Mouse (Mus musculus) right cerebral cortex, postnatal 36 days (tissue): Measurements from ENCODE around the gene Aagab.

Experiments
- DNase-seq, 2 experiments: peaks; one replicate each; pipeline ENCODE4 v3.0.0; 2022; ENCODE audit warnings: low spot score in 2 of 2, mixed read lengths in 1 of 2

Gene Aagab

DNA sequence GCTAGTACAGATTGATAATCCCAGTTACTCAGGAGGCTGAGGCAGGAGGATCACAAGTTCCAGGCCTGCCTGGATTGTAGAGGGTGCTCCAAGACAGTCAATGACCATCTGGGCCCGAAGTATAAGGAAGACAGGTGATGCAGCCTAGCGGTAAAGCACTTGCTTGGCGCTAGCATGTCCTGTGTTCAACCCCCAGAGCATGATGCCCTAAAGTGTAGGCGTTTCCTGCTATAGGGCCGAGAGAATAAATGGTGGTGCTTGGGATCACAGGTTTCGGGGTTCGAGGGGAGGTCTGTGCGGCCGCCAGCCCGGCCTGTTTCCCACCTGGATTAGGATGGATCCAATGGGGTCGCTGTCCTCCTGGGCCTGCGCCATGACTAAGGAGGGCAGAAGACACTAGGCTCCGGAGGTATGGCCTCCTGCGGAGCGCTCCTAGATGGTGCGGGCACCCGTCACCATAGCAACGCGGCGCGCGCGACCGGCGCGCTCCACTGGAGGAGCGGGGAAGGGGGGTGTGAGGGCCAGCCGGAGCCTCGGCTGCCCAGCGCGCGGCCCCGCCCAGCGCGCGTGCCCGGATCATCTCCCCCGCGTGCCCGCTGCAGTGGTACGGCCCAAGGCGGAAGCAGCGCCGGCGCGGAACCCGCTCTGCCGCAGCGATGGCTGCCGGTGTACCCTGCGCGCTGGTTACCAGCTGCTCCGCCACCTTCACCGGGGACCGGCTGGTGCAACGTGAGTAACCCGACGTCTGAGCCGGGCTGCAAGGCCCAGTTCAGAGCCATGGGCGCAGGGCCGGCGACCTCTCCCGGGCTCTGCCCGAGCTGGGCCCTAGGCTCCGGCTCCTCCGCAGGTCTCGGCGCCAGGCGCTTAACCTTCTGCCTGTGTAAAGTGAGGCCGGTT lies at the start of gene Aagab, which contains the start of gene Iqch:
Gene Aagab (plus strand): TSS at position 618 of the 897 bp plus-strand sequence.
Gene Iqch (minus strand): TSS at position 451 of the 897 bp plus-strand sequence.
- peak; percentile 93 to 94 for DNase-seq

DNA sequence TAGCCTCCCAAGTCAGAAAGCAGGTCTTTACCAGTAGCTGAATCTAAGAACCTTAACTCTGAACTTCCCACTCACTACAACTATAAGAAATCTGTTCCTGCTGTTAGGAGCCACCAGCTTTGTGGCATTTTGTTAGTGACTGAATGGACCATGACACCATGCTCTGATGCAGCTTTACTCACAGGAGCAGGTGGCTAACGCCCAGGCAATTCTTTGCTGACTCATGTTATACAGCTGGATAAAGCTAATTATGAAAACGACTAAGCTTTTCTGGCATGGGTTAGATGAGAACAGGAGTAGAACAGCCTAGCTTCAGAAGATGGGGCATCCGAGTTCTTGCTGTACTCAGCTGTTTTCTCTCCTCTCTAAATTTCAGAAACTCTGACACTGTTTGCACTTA lies 48.8 kb upstream of the Aagab start:
- DNase-seq = peak; percentile 4 to 11

DNA sequence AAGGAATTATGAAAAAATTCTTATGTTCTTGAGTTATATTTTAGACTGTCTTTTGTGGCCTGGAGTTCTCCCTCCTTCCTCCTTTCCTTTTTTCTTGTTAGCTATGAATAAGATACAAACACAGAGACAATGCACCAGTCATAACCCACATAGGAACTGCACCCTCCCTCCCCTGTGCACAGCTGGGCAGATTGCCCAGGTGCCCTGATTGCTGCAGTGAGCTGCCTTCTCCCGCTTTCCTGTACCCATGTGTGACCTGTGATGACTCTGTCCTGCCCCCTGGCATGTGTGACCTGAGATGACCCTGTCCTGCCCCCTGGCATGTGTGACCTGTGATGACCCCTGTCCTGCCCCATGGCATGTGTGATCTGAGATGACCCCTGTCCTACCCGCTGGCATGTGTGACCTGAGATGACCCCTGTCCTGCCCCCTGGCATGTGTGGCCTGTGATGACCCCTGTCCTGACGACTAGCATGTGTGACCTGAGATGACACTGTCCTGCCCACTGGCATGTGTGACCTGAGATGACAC lies 46.9 kb upstream of the Aagab start:
- no peak for DNase-seq

DNA sequence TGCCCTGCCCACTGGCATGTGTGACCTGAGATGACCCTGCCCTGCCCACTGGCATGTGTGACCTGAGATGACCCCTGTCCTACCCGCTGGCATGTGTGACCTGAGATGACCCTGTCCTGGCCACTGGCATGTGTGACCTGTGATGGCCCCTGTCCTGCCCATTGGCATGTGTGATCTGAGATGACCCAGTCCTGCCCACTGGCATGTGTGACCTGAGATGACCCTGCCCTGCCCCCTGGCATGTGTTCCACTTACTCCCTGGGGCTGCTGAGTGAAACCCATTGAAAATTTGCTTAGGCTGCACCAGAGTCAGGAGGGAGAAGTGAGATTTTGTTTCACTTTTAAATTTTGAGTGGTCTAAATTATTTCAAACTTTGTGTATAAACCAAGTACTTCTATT lies 46.1 kb upstream of the Aagab start:
- no peak for DNase-seq

DNA sequence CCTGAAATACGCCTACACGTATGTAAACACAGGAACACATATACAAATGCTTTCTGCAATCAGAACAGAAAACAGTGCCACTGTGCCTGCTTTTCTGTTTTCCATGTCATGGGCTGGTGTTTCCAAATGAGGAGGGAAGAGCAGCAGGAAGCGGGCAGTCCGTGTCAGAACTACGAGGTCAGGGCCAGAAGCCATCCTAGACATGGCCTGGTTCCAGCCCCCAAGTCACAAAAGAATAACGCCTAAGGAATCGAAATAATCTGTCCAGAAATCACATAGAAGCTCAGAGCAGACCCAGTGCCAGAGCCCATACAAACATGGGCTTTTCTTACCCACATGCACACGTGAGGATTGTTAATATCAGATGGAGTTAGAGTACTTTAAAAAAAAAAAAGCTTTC lies 45.5 kb upstream of the Aagab start:
- DNase-seq = no peak

DNA sequence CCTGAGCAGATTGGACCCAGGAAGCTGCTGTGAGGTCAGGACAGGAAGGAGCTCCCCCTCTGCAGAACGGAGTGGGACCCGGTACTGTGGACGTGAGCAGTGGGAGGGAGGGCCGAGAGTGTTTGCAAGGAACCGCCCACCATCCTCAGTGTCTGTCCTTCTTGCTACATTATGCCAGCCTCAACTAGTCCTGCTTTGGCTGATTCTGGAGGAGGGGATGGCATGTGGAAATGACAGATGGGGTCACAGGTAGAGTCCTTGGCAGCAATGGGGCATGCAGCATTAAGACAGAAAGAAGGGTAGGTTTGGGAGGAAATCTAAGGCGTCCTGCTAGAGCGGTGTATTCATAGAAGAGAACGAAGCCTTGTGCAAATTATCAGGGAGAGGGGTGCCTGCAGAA lies 40.5 kb upstream of the Aagab start:
- DNase-seq = no peak

DNA sequence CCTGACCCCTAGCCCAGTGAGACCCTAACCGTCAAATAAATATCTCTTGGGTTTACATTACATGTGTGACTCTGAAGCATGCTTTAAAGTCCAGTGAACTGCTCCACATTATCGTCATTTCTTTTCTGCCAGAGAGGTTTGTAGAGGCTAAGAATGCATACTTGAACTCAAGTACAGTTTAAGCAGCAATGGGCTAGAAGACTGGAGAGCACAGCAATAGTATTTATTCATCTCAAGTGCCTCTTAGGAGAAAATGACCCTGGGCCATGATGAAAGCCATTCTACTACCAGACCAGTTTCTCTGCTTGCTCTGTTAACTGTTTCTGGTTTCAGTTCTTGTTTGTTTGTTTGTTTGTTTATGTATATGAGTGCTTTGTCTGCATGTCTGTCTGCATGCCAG lies 39.0 kb upstream of the Aagab start:
- no peak for DNase-seq

DNA sequence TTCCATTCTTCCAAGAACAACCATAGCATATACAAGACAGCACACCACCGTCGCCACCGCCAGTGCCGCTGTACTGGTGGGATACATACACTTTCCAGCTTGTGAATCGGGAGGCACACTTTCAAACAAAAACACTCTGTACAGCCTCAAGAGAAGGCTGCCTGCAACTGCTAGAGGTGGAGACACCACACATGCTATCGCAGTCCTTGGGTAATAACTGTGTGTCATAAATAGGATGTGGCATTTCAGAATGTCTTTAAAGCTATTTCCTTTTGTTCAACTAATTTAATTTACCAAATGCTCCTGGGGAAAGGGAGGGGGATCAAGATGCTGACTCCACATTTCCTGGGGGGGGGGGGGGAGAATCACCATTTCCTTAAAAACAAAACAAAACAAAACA lies 34.1 kb upstream of the Aagab start:
- DNase-seq = no peak

DNA sequence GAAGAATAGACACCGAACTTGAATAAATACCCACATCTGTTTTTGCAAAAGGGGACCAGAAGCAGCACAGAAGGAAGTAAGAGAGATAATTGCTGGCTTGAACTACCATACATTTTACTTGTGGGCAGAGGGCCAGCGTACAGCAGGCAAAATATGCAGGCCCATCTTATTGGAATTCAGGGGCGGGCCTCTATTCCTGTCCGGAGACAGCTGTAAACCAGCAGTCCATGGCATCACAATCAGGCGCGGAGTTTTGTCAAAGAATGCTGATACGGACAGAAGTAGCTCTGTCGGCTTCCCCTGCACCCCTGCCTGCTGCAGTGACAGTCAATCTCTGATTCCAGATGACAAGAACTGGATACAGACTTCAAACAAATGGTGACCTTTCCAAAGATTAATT lies 33.7 kb upstream of the Aagab start:
- DNase-seq = no peak

DNA sequence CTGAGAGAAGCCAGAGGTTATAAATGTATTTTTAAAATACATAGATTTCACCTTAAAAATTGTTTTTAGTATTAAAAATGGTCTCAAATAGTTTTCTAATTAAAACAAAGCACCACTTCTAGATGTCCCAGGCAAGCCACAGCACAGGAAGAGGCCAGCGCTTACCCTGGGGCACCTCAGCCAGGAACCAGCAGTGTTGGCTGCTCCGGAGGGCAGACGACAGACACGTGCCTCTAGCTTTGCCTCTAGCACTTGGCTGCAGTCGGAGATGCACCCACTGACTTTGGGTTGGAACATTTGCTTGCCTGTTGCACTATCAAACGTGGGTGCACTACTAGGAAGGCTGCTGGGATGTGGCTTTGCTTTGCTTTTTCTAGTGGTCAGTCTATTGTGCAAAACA lies 30.6 kb upstream of the Aagab start:
- no peak for DNase-seq

DNA sequence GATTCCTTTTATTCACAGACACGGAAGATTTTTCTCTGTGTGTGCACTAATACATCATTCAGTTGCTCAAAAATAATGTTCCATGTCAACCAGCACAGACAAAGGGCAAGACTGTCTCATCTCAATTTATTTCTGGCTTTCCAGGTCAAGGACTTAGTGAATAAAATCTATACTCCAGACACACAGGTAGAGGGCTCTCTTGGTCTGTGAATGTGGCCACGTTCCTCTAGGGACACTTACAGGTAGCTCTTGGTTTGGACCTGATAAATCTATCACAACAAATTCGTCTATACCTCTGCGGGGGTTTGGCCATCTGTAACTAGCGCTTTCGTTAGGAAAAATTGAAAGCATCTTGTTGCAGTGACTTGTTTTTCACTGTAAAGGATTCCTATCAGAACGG lies 29.6 kb upstream of the Aagab start:
- no peak for DNase-seq

DNA sequence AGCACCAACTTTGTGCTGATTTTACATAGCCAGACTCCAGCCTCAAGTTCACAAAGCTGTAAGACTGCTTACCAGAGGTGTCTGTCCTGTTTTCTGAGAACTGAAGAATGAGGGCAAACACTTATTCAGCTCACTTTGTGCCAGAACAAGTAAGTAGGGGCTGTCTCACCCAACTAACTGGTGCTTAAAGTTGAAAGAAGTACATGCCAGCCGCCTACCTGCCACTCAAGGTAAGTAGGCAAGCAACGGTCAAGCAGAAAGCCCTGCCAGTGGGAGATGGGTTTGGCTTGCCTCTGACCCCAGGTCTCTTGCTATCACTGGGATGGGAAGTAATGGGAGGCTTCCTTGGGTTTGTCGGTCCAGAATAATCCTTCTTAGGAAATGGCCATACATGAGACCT lies 25.0 kb upstream of the Aagab start:
- DNase-seq = no peak

DNA sequence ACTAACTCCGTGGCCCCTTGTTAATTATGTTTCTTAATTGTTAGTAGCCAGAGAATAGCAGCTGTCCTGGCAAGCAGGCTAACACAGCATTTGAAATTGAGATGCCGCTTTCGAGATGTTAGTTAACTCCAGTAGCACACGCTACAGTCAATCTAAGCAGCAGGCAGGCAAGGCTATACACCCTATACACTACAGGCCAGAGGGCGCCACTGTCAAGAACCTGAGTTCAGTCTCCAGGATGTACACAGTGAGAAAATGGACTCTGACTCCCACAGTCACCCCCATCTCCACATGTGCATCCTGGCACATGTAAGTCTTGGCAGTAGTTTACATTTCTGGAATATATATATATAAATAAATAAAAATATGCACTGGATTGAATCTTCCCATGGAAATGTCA lies 22.8 kb upstream of the Aagab start:
- DNase-seq = no peak

DNA sequence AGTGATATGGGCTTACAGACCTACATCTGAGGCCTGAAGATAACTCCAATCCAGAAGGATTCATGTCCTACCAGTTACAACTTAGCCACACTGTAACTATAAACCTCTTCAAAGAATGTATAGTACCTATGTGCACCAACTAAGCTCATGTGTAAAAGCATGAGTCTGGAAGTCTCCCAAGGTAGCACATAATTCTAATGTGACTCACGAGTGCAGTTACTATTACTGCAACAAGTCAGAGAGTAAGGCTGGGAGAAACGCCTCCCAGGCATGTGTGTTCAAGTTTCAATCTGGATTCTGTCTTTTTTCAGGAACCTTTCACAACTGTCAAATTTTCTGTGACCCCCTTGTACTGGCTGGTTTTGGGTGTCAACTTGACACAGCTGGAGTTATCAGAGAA lies 22.4 kb upstream of the Aagab start:
- no peak for DNase-seq

DNA sequence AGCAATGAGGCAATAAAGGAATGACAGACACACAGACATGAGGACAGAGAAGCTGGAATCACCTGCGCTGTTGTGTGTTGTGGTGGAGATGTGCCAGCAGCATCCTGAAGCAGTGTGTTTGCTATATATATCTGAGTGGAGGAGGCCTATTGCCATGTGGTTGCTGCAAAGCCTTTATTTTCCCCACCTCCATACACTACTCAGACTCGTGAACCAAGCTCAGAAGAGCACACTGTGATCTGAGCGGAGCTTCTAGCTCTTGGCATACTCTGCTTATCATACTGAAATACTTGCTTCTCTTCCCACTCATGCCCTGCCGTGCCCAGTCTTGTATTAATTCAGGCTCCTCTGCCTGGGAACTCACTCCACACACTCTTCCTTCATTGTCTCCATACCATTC lies 20.7 kb upstream of the Aagab start:
- peak; percentile 30 to 46 for DNase-seq

DNA sequence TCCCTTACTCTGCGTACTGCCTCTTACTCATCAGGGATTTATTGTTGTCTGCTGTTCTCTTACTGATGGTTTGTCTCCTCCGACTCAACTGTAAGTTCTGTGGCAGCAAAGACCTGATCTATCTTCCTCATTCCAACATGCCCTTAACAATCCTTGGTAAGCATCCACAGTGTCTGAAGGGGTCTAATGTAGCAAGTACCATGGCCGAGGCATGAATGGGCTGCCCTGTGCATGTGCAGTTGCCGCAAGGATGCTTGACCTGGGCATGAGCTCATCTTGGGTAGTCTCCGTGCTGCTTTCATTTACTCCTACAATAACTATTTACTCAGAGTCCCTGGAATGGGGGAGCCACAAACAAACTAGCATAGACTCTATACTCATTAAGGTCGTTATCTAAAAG lies 17.2 kb upstream of the Aagab start:
- DNase-seq = no peak

DNA sequence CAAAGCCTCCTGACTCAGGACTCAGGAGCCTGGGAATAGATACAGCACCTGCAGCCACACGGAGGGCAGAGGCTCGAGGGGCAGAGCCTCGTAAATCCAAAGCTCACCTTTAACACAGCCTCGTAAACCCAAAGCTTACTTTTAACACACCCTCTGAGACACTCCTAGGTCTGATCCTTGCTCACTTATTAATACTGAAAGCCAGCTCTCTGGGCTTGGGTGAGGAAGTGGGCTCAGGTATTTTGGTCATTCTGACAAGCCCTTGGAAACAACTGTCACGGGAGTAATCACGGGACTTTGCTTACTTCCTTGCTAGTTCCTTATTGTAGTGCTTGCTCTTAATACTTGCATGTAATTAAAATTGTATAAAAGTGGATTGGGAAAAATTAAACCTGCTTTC lies 13.3 kb upstream of the Aagab start:
- DNase-seq = no peak

DNA sequence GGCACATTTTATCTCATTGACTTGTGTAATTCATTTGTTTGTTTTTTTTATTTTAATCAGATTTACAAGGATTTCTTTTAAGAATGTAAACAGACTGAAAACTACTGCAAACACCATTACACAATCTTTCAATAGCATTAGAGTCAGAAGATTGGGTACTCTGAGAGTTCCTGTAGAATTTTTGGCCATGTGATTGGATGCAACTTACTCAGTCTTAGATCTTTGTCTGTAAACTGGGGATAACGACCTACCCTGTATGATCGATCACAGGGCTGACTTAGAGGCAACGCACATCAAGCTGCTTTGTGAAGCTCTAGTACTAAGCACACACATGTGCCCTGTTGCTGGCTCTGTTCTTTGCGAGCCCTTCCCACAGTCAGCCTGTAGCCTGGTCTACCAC lies 11.9 kb upstream of the Aagab start:
- DNase-seq = no peak

DNA sequence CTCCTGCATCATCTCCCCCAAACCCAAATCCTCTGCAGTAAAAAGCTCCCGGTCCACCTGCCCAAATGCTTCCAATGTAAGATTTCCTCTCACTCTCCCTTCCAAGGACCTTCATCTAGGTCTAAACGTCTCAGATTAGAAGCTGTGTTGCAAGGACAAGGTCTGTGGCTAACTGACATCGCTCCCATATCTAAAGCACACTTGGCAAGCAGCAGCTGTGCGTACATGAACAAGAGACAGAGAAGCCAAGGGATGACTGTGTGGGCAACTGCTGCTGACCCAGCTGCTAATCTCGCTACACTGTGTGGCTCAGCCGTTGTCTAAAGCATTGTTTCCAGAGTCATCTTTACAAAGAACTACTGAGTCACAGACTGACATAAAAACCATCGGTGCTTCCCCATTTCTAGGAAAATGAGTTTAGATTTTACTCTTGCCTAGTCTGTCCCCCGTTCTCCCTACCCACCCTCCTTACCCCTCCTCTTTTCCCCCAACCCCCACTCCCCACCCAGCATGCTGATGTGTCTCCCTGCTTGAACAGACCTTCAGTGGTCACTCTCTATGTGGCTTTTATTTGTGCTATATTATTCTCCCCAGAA lies 10.7 kb upstream of the Aagab start:
- DNase-seq = no peak

DNA sequence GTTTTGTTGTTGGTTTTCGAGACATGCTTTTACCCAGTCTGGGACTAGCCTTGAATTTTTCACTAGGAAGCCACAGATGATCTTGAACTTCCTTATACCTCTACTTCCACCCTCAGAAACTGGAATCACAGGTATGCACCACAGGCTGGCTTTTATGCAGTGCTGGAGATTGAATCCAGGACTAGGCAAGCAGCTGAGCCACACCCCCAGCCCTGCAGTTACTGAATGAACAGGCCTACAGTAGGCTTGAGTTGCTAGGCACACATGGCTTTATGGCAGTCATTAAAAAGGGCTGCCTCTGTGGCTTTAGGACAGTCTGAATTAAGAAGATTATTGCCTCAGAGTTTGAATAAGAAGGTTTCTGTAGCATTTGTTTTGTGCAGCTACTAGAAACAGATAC lies 7.4 kb upstream of the Aagab start:
- no peak for DNase-seq

DNA sequence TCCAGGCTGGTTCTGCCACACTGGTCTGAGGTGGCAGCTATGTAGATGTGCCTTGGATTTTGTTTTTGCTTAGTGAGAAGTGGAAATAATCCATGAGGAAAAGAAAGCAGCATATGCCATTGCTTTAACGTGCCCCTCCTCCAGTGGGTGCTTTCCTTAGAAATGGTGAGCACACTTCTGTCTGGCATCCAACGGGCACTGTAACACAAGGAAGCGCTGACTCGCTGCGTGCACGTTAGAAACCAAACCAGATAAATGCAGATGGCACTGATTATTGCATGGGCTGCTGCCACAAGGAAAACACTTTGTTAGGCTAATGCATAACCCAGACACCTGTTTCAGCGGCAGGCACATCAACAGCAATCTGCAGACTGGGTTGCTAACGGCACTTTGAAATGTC lies 6.8 kb upstream of the Aagab start:
- DNase-seq = no peak

DNA sequence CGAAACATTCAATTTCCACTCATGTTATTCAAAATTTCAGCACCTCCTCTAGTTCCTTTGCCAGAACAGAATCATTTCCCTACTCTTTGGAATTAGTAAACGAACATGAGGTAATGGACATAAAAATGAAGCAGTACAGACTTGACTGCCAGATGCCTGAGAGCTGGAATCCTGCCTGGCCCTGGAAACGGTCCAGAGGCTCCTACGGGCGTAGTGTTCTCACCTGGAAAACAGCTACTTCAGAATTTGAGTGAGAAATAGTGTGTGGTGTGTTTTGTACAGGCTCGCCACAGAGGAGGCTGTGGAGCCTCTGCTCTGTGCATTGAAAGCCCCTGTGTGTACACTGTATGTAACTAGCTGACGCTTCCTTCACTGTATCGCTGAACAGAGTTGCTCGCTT lies 5.8 kb upstream of the Aagab start:
- no peak for DNase-seq

DNA sequence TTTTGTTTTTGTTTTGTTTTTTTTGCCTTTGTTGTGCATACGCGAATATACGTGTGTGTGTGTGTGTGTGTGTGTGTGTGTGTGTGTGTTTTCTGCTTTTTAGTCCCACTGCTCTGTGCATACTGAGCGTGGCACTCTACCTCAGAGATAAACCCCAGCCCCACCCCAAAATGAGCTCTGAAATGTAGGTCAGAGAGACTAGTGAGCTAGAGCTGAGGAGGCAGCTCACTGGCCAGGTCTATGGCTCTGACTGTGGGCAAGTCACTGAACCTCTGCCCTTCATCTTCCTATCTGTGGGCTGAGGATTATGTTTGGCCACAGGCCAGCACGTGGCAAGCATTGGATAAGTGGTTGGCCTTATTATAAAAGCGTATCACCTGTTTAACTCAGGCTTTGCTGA lies 1.4 kb downstream of the Aagab start:
- no peak for DNase-seq
